In genomic region chr19:16434879-16435278, GRCm38 (mm10) we compare ENCODE assay signal across 8 mouse cellular contexts. TPM values are rescaled to one million over a fixed set of nuclear protein-coding genes. Genes with fewer than 3 reads are reported as not detected.
DNase-seq lines count a peak whose midpoint lies in the region; ATAC-seq and TF ChIP-seq lines count a peak whose summit lies in the region.

No protein-coding gene starts in this region.

- H3K27me3 ChIP-seq in kidney, embryonic 16.5 days (ENCODE audit: insufficient read depth, low read length), result peaks cover 3% of the 10 kb centered on the region

- H3K4me3 ChIP-seq in left cerebral cortex, adult 2 months, result peak overlapping the region; percentile 28
- peak overlapping the region; percentile 54 for H3K4me3 ChIP-seq in kidney, embryonic 16.5 days (ENCODE audit: low read length)
- peak overlapping the region; percentile 17; the same call in 1 of the 2 replicates for H3K4me3 ChIP-seq in macrophage (ENCODE audit: inconsistent target)

- H3K4me1 ChIP-seq in kidney, embryonic 16.5 days (ENCODE audit: insufficient read depth, low read length), result peaks cover 33% of the 10 kb centered on the region

- no peaks in the 10 kb centered on the region for H3K9me3 ChIP-seq in kidney, embryonic 16.5 days (ENCODE audit: low read length)

- no peak for DNase-seq in left cerebral cortex, adult 2 months (ENCODE audit: extremely low spot score in 1 of 2, low spot score in 2 of 2)
- no peak for DNase-seq in left cerebral cortex, adult 8-10 months (ENCODE audit: low spot score in 2 of 2)
- DNase-seq in telencephalon, adult 2 months (ENCODE audit: low read depth, low spot score), result peak; percentile 6
- no peak for DNase-seq in T-cell, adult 2 months (ENCODE audit: low spot score)
- no peak for DNase-seq in left cerebral cortex, adult 18-20 months (ENCODE audit: low spot score in 2 of 2)

- intact Hi-C loops in left cerebral cortex, adult 2 months (cut with DNase I), result loop anchor here (2.0 kb wide), 1 partner anchor 164 kb away; no protein-coding TSS in a partner anchor

- no peak overlapping the region for H3K9ac ChIP-seq in kidney, embryonic 16.5 days (replicated peaks; ENCODE audit: low read length)

- peak; percentile 38 for ATAC-seq in granulocyte monocyte progenitor cell, adult 5-6 weeks (replicated peaks; ENCODE audit: poor library complexity, severe bottlenecking)
- no peak for ATAC-seq in kidney, embryonic 16.5 days (ENCODE audit: low FRiP score, low TSS enrichment)

- TF ChIP-seq CTCF in left cerebral cortex, adult 2 months (IDR thresholded peaks at IDR 0.05), result peak; percentile 55

- H3K27ac ChIP-seq in left cerebral cortex, adult 2 months, result no peak overlapping the region
- peak overlapping the region; percentile 25; the same call in 1 of the 2 replicates for H3K27ac ChIP-seq in kidney, embryonic 16.5 days (ENCODE audit: low read length)
- H3K27ac ChIP-seq in macrophage, result no peak overlapping the region

- no peaks in the 10 kb centered on the region for H3K36me3 ChIP-seq in kidney, embryonic 16.5 days (ENCODE audit: insufficient read depth, low read length)
- H3K36me3 ChIP-seq in macrophage (ENCODE audit: inconsistent target), result no peaks in the 10 kb centered on the region

- 20% methylated on average over 9 of the region's 9 CpGs for WGBS in kidney, embryonic 16.5 days
- 3% methylated on average over 9 of the region's 9 CpGs for WGBS in macrophage (ENCODE audit: missing documents)

- peak overlapping the region; percentile 75 for H3K4me2 ChIP-seq in kidney, embryonic 16.5 days (replicated peaks; ENCODE audit: low read depth, low read length)

- no peaks in the 10 kb centered on the region for H3K79me2 ChIP-seq in macrophage (ENCODE audit: inconsistent target)

RNA-seq across cellular contexts. Expression of gene Gna14, which starts 0.7 kb away (rescaled TPM):
- total RNA-seq in left cerebral cortex, adult 2 months (2021), result under 1 TPM in 1 of 2 experiments, not detected in 1; 0.20 TPM
- under 1 TPM; 0.39 to 0.50 (median 0.44) TPM for total RNA-seq in left cerebral cortex, adult 8-10 months (2022)
- total RNA-seq in granulocyte monocyte progenitor cell, adult 5-6 weeks (2014; fragmentation: Nextera tagmentation), result 0.79 TPM in 1 of 2 replicates, not detected in the other
- total RNA-seq in granulocyte monocyte progenitor cell, adult 5-6 weeks (2017), result 0.73 and 1.4 TPM in 2 replicates
- polyA plus RNA-seq in kidney, embryonic 16.5 days (2015; fragmentation: Nextera tagmentation; extraction: Ambion mirVana), result 14.0 and 14.2 TPM in 2 replicates
- total RNA-seq in macrophage (2018; cell fraction: chromatin; rRNA removed), result under 1 TPM in 1 of 26 experiments, not detected in 25; 0.22 TPM
- total RNA-seq in macrophage (2018; cell fraction: cytosol; rRNA removed), result under 1 TPM in 10 of 26 experiments, not detected in 16; 0.03 to 0.17 (median 0.05) TPM
- under 1 TPM in 3 of 26 experiments, not detected in 23; 0.17 to 0.37 (median 0.34) TPM for total RNA-seq in macrophage (2018; cell fraction: nucleus; rRNA removed)
- polyA plus RNA-seq in macrophage (2018), result 0.11 to 0.13 TPM in 2 of 3 replicates, not detected in the other
- under 1 TPM; 0.16 to 0.67 TPM for total RNA-seq in left cerebral cortex, adult 18-20 months (2021)
